Mouse (Mus musculus): ENCODE measurements at regions not wholly inside any gene's neighbourhood (a gene's known extent, or its start where the extent isn't known, plus 50 kb on each side); places are given as distances from the start of the nearest gene placed in this dataset.

- no peak for DNase-seq
Measured at GRCm38 (mm10) chr11:55772538-55772937, 164.5 kb upstream of the Glra1 start.

DNA sequence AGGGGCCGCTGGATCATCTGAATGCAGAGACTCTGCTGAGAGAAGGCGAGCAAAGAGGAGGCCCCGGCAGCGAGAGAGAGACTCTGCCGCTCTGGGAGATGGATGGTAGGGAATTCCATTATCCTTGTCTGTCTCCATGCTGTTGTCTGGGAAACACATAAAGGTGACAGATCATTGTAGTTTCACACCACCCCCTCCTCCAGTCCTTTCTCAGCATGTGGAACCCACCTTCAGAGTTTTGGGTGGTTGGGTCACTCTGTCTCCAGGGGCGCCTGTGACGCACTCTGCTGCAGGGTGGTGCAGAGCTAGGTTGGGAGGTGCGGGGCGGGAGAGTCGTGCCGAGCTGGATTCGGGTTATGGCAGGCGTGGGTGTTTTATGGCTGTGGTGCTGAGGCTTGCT lies 164.1 kb upstream of the Glra1 start:
- no peak for DNase-seq

DNA sequence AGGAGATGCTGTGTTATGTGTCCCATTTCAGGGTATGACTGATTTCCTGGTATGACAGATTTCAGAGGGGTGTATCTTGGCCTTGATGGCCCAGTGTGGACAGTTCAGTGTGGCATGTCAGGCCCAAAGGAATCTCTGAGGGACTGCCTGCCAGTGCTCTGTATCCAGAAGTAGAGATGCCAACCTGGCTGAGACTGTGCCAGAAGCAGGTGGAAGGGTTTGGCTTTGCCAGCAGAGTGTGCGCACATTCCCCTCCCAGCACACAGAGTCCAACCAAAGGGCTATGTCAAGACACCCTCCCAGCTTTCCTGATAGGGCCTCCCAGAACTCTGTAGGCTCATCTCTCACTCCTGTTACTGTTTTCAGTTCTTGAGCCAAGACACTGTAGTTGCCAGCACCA lies 156.8 kb upstream of the Glra1 start:
- DNase-seq: no peak
